Mouse (Mus musculus) liver, embryonic 14.5 days (tissue): ENCODE results near the gene Gse1. TPM values are rescaled to one million over a fixed set of nuclear protein-coding genes. Genes with fewer than 3 reads are reported as not detected.
A peak's percentile ranks its signal among the peaks of the same experiment; 100 is the strongest.

Experiments
- ATAC-seq: fragments of 200-750 bp; cut with Nextera tagmentation; 2 replicates; pipeline ENCODE4 v1.8.0; 2017; ENCODE audit warnings: moderate number of reproducible peaks, mild to moderate bottlenecking, moderate library complexity; ENCODE audit not compliant: insufficient read depth
- DNase-seq, 3 experiments: peaks; one replicate each; pipeline ENCODE4 v3.0.0-alpha.2; 2012 to 2013; ENCODE audit warnings: low read depth in 3 of 3, low spot score in 3 of 3
- H3K27ac ChIP-seq: fragments of 300-500 bp; sonication (generic); 2 replicates; pipeline ENCODE4 v1.5.1; 2014; ENCODE audit warnings: moderate library complexity, mild to moderate bottlenecking, control low read depth, inconsistent platforms
- H3K27me3 ChIP-seq: fragments of 300-500 bp; sonication (generic); 2 replicates; pipeline ENCODE4 v1.6.1; 2014; ENCODE audit warnings: mild to moderate bottlenecking, low read length, moderate library complexity; ENCODE audit not compliant: control insufficient read depth, insufficient read depth
- H3K36me3 ChIP-seq: fragments of 300-500 bp; sonication (generic); replicated peaks from 2 replicates; pipeline ENCODE4 v1.6.1; 2014; ENCODE audit warnings: low read depth; ENCODE audit not compliant: control insufficient read depth, insufficient read depth
- H3K4me1 ChIP-seq, 2 experiments: fragments of 200-500 bp in 1 of 2; fragments of 300-500 bp in 1 of 2; sonication (generic) in 1 of 2; replicated peaks; 2 replicates each; pipeline ENCODE4 v1.6.1; 2012 to 2014; ENCODE audit warnings: antibody characterized with exemption in 1 of 2, inconsistent platforms in 1 of 2, low read length in 1 of 2; ENCODE audit not compliant: control insufficient read depth in 2 of 2, insufficient read depth in 2 of 2
- H3K4me2 ChIP-seq: fragments of 300-500 bp; sonication (generic); 2 replicates; pipeline ENCODE4 v1.6.1; 2014; ENCODE audit warnings: low read depth, mild to moderate bottlenecking, control low read depth, moderate library complexity
- H3K4me3 ChIP-seq, 2 experiments: fragments of 200-500 bp in 1 of 2; fragments of 300-500 bp in 1 of 2; sonication (generic) in 1 of 2; 2 replicates each; pipeline ENCODE4 v1.5.1; 2012 to 2014; ENCODE audit warnings: low read depth in 2 of 2, low read length in 2 of 2, mild to moderate bottlenecking in 2 of 2, control low read depth in 1 of 2, inconsistent platforms in 1 of 2, moderate library complexity in 1 of 2; ENCODE audit not compliant: insufficient read depth in 1 of 2
- H3K9ac ChIP-seq: fragments of 300-500 bp; sonication (generic); replicated peaks from 2 replicates; pipeline ENCODE4 v1.6.1; 2014; ENCODE audit warnings: mild to moderate bottlenecking, control low read depth, moderate library complexity
- H3K9me3 ChIP-seq: fragments of 300-500 bp; sonication (generic); 2 replicates; pipeline ENCODE4 v1.6.1; 2016; ENCODE audit warnings: low read length, mixed read lengths; ENCODE audit not compliant: control insufficient read depth
- CTCF ChIP-seq: IDR thresholded peaks from 2 replicates; pipeline ENCODE4 v1.5.1; 2016; ENCODE audit warnings: antibody characterized with exemption, low read depth, control low read depth
- EP300 ChIP-seq: IDR thresholded peaks from 2 replicates; pipeline ENCODE4 v1.6.1; 2016; ENCODE audit warnings: antibody characterized with exemption, low read depth
- WGBS: fragments of 180-500 bp; shearing (Covaris S2); extraction: QIAGEN DNeasy Blood & Tissue Kit; methylation state at CpG from one replicate; pipeline ENCODE4 v1.1.7; 2014; ENCODE audit not compliant: insufficient replicate concordance; 5-methylcytosine and 5-hydroxymethylcytosine counted together
- microRNA-seq: library from miRNA; unstranded; fragments of <30 nt; microRNA quantifications from one replicate; pipeline ENCODE4, GENCODE M21; 2016
- polyA plus RNA-seq, 2 experiments: library from polyadenylated mRNA; depleted of rRNA in 1 of 2; stranded (reverse) in 1 of 2; unstranded in 1 of 2; fragments of >200 nt; fragmentation: Nextera tagmentation in 1 of 2; extraction: Ambion mirVana in 1 of 2; gene quantifications; 2 replicates each; pipeline versions ENCODE4 v1.2.1 to v1.2.3; 2012 to 2014

Gene Gse1
- polyA plus RNA-seq, 2 experiments: 11.4 to 14.9 TPM

DNA sequence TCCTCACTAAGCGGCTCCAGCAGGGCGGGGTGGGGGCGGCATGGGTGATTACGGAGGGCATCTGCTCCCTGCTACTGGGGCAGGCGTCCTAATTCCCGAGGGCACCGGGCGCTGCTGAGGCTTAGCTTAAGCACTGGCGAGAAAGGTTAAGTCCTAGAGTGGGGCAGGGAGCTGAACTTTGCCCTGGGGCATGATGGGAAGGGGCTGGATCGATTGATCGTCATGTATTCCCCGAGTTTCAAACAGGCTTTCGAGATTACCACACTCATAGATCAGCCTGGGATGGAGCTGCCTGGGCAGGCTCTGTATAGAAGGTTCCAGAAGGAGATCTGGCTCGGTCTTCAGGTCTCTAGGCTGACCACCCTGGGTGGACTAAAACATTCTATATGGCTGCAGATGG lies 393.9 kb downstream of the Gse1 start:
- Histone ChIP-seq H3K4me2 (no peak overlapping the region), H3K36me3 (no peaks in the 10 kb centered on the region), H3K27me3 (no peaks in the 10 kb centered on the region), H3K9ac (no peak overlapping the region), H3K27ac (no peak overlapping the region), H3K4me3 (no peak overlapping the region), H3K9me3 (no peaks in the 10 kb centered on the region), H3K4me1 (peaks cover 0 to 10% of the 10 kb centered on the region in 2 experiments; a peak in 1 of 4 replicates)
- WGBS: 69% methylated on average over 14 of the region's 14 CpGs
- no peak for TF ChIP-seq EP300
- no peak for DNase-seq
- no peak for ATAC-seq

GRCm38 (mm10) chr8:120623608-120624007 lies 395.4 kb downstream of the Gse1 start:
- Histone ChIP-seq H3K27ac (no peak overlapping the region), H3K4me1 (peaks cover 0 to 10% of the 10 kb centered on the region in 2 experiments; a peak in 1 of 4 replicates), H3K4me2 (no peak overlapping the region), H3K9ac (no peak overlapping the region), H3K36me3 (no peaks in the 10 kb centered on the region), H3K4me3 (no peak overlapping the region), H3K27me3 (no peaks in the 10 kb centered on the region), H3K9me3 (no peaks in the 10 kb centered on the region)
- no peak for TF ChIP-seq EP300
- no peak for TF ChIP-seq CTCF
- 25% methylated on average over 2 of the region's 2 CpGs for WGBS
- ATAC-seq (peak; percentile 47; the same call in 1 of the 2 replicates), DNase-seq (no peak)

GRCm38 (mm10) chr8:120626461-120626860 lies 398.2 kb downstream of the Gse1 start:
- H3K9me3 ChIP-seq: no peaks in the 10 kb centered on the region
- H3K27me3 ChIP-seq: no peaks in the 10 kb centered on the region
- no peak overlapping the region for H3K9ac ChIP-seq
- TF ChIP-seq EP300 (no peak), CTCF (no peak)
- ATAC-seq (no peak), DNase-seq (no peak)
- H3K4me1 ChIP-seq: peaks cover 0 to 10% of the 10 kb centered on the region in 2 experiments; a peak in 1 of 4 replicates
- H3K4me3 ChIP-seq: no peak overlapping the region
- H3K36me3 ChIP-seq: no peaks in the 10 kb centered on the region
- 63% methylated on average over 11 of the region's 11 CpGs for WGBS
- no peak overlapping the region for H3K4me2 ChIP-seq
- no peak overlapping the region for H3K27ac ChIP-seq

- no peak for DNase-seq
- Histone ChIP-seq H3K27ac (no peak overlapping the region), H3K4me2 (no peak overlapping the region), H3K9me3 (no peaks in the 10 kb centered on the region), H3K4me3 (no peak overlapping the region), H3K27me3 (no peaks in the 10 kb centered on the region; the same call in 1 of the 2 replicates), H3K36me3 (no peaks in the 10 kb centered on the region), H3K4me1 (peaks cover 0 to 6% of the 10 kb centered on the region in 2 experiments; a peak in 1 of 4 replicates), H3K9ac (no peak overlapping the region)
- TF ChIP-seq EP300 (no peak), CTCF (no peak)
- ATAC-seq: no peak
- 77% methylated on average over 5 of the region's 5 CpGs for WGBS
Observed at GRCm38 (mm10) chr8:120627298-120627697, 399.0 kb downstream of the Gse1 start.

DNA sequence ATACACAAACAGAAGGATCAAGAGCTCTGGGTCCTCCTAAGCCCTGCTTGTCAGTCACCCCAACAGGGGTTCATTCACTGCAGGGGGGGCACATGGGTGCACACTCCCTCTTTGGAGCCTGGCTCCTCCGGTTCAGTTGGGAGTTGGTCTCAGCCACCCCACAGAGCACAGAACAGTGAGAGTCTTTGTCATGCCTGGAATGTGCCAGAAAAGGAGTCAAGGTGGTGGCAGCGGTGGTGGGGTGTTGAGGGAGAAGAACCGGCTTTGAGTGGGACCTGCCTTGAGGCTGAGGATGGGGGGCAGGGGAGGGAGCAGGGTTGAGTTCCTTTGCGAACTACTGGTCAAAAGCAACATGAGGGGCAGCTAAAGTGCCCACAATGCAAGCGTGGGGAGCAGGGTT lies 401.8 kb downstream of the Gse1 start:
- peaks cover 21% of the 10 kb centered on the region for H3K27me3 ChIP-seq
- no peak overlapping the region for H3K4me3 ChIP-seq
- no peak for TF ChIP-seq CTCF
- TF ChIP-seq EP300: no peak
- no peak for ATAC-seq
- no peaks in the 10 kb centered on the region for H3K9me3 ChIP-seq
- WGBS: 56% methylated on average over 5 of the region's 5 CpGs
- no peak overlapping the region for H3K4me2 ChIP-seq
- no peaks in the 10 kb centered on the region for H3K36me3 ChIP-seq
- H3K27ac ChIP-seq: no peak overlapping the region
- no peak for DNase-seq
- no peaks in the 10 kb centered on the region for H3K4me1 ChIP-seq
- no peak overlapping the region for H3K9ac ChIP-seq

DNA sequence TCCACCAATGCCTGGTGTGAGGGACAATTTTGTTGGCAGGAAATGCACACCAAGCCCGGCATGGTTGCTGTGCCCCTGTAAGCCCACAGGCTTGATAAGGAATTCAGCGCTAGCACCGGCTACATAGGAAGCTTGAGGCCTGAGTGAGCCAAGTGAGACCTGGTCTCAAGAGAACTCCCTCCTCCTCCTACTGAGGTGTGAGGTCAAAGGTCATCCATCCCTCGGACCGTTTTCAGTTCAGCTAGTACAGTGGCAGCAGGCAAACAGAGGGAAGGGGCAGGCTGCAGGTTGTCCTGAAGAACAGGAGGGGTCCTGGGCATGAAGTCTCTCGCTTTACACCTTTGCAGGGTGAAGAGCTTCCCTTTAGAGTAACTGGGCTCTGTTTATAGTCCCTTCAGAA lies 402.6 kb downstream of the Gse1 start:
- H3K36me3 ChIP-seq: no peaks in the 10 kb centered on the region
- H3K4me1 ChIP-seq: no peaks in the 10 kb centered on the region
- H3K27ac ChIP-seq: no peak overlapping the region
- no peaks in the 10 kb centered on the region for H3K9me3 ChIP-seq
- peaks cover 24% of the 10 kb centered on the region for H3K27me3 ChIP-seq
- TF ChIP-seq CTCF: no peak
- TF ChIP-seq EP300: no peak
- no peak for DNase-seq
- 20% methylated on average over 6 of the region's 6 CpGs for WGBS
- H3K4me3 ChIP-seq: no peak overlapping the region
- ATAC-seq: no peak
- H3K9ac ChIP-seq: no peak overlapping the region
- H3K4me2 ChIP-seq: no peak overlapping the region

Small RNA genes within 50 kb of the gene (microRNA-seq; reads per million reads assigned to microRNA genes)
- gene Gm22715 (not detected), gene Mir7687 (not detected)

Other genes with a start within 250 kb of the Gse1 start
- 0.25 and 0.47 TPM in 2 replicates for gene Crispld2, start 236.0 kb upstream of the Gse1 start, polyA plus RNA-seq (2012; rRNA removed)
- 0.27 and 0.30 TPM in 2 replicates for gene Crispld2, start 236.0 kb upstream of the Gse1 start, polyA plus RNA-seq (2014; fragmentation: Nextera tagmentation; extraction: Ambion mirVana)
- 12.1 and 12.2 TPM in 2 replicates for gene Zdhhc7, start 127.0 kb upstream of the Gse1 start, polyA plus RNA-seq (2012; rRNA removed)
- gene Zdhhc7, start 127.0 kb upstream of the Gse1 start, polyA plus RNA-seq (2014; fragmentation: Nextera tagmentation; extraction: Ambion mirVana): 9.2 and 11.4 TPM in 2 replicates
- gene 6430548M08Rik, start 114.3 kb upstream of the Gse1 start, polyA plus RNA-seq (2012; rRNA removed): 0.73 and 0.83 TPM in 2 replicates
- 1.00 and 2.5 TPM in 2 replicates for gene 6430548M08Rik, start 114.3 kb upstream of the Gse1 start, polyA plus RNA-seq (2014; fragmentation: Nextera tagmentation; extraction: Ambion mirVana)
- not detected in 2 replicates for gene Fam92b, start 51.0 kb upstream of the Gse1 start, polyA plus RNA-seq (2012; rRNA removed)
- gene Fam92b, start 51.0 kb upstream of the Gse1 start, polyA plus RNA-seq (2014; fragmentation: Nextera tagmentation; extraction: Ambion mirVana): not detected in 2 replicates